Mouse (Mus musculus) kidney, embryonic 16.5 days (tissue): ENCODE data around the gene B430306N03Rik. TPM values are rescaled to one million over a fixed set of nuclear protein-coding genes. Genes with fewer than 3 reads are reported as not detected.

Source experiments
- ATAC-seq: fragments of 200-750 bp; cut with Nextera tagmentation; 2 replicates; pipeline ENCODE4 v1.8.0; 2017; ENCODE audit warnings: moderate TSS enrichment; ENCODE audit not compliant: low FRiP score, low TSS enrichment
- H3K27ac ChIP-seq: fragments of 300-500 bp; sonication (generic); 2 replicates; pipeline ENCODE4 v1.5.1; 2014; ENCODE audit warnings: low read length
- H3K27me3 ChIP-seq: fragments of 300-500 bp; sonication (generic); 2 replicates; pipeline ENCODE4 v1.6.1; 2014; ENCODE audit warnings: low read length, control low read depth, mixed read lengths; ENCODE audit not compliant: insufficient read depth
- H3K36me3 ChIP-seq: fragments of 300-500 bp; sonication (generic); 2 replicates; pipeline ENCODE4 v1.6.1; 2014; ENCODE audit warnings: low read length, control low read depth, mixed read lengths; ENCODE audit not compliant: insufficient read depth
- H3K4me1 ChIP-seq: fragments of 300-500 bp; sonication (generic); 2 replicates; pipeline ENCODE4 v1.6.1; 2014; ENCODE audit warnings: low read length, control low read depth, mixed read lengths; ENCODE audit not compliant: insufficient read depth
- H3K4me2 ChIP-seq: fragments of 300-500 bp; sonication (generic); replicated peaks from 2 replicates; pipeline ENCODE4 v1.6.1; 2014; ENCODE audit warnings: low read depth, low read length
- H3K4me3 ChIP-seq: fragments of 300-500 bp; sonication (generic); 2 replicates; pipeline ENCODE4 v1.5.1; 2014; ENCODE audit warnings: mild to moderate bottlenecking, low read length
- H3K9ac ChIP-seq: fragments of 300-500 bp; sonication (generic); replicated peaks from 2 replicates; pipeline ENCODE4 v1.6.1; 2014; ENCODE audit warnings: low read length
- H3K9me3 ChIP-seq: fragments of 300-500 bp; sonication (generic); 2 replicates; pipeline ENCODE4 v1.6.1; 2016; ENCODE audit warnings: low read length, control low read depth
- WGBS: fragments of 180-500 bp; shearing (Covaris S2); extraction: QIAGEN DNeasy Blood & Tissue Kit; methylation state at CpG from one replicate; pipeline ENCODE4 v1.1.7; 2014; 5-methylcytosine and 5-hydroxymethylcytosine counted together
- polyA plus RNA-seq: library from polyadenylated mRNA; unstranded; fragments of >200 nt; fragmentation: Nextera tagmentation; extraction: Ambion mirVana; gene quantifications from 2 replicates; pipeline ENCODE4 v1.2.1, GENCODE M21; 2015

B430306N03Rik gene
- polyA plus RNA-seq, 1 experiment from 2014 or later, result 0.25 TPM

- no peak overlapping the region for H3K4me2 ChIP-seq
- no peak overlapping the region for H3K9ac ChIP-seq
- no peaks in the 10 kb centered on the region for H3K36me3 ChIP-seq
- no peaks in the 10 kb centered on the region for H3K4me1 ChIP-seq
- no peak for ATAC-seq
- no peaks in the 10 kb centered on the region for H3K27me3 ChIP-seq
- no peak overlapping the region for H3K27ac ChIP-seq
- H3K9me3 ChIP-seq, result no peaks in the 10 kb centered on the region
- H3K4me3 ChIP-seq, result no peak overlapping the region
- 73% methylated on average over 9 of the region's 9 CpGs for WGBS
These were observed 15.1 kb upstream of the B430306N03Rik start for GRCm38 (mm10) chr17:48300861-48301260.

GRCm38 (mm10) chr17:48301792-48302191 is 14.1 kb upstream of the B430306N03Rik start:
- no peaks in the 10 kb centered on the region for H3K4me1 ChIP-seq
- no peak overlapping the region for H3K27ac ChIP-seq
- no peak overlapping the region for H3K4me2 ChIP-seq
- H3K36me3 ChIP-seq, result no peaks in the 10 kb centered on the region
- no peak overlapping the region for H3K9ac ChIP-seq
- 87% methylated on average over 5 of the region's 5 CpGs for WGBS
- no peaks in the 10 kb centered on the region for H3K9me3 ChIP-seq
- no peak overlapping the region for H3K4me3 ChIP-seq
- no peaks in the 10 kb centered on the region for H3K27me3 ChIP-seq
- no peak for ATAC-seq

DNA sequence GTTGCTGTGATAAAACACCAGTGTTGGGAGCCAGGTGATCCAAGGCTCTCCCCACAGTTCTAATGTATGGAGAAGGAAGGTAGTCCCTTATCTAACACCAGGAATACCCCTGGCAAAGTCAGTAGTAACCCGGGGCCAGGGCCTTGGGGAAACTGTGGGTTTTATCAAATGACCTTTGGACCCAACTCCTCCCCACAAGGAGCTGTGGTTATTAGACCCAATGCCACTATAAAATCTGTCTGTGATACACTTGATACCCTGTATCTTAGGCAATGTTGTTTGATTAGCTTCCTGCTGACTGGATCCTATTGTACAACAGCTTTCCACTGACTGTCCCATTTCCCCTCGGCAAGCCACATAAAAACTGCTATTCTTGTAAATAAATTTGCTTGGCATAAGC is 3.8 kb upstream of the B430306N03Rik start:
- Histone ChIP-seq H3K4me3 (no peak overlapping the region), H3K4me2 (no peak overlapping the region), H3K9me3 (no peaks in the 10 kb centered on the region), H3K27me3 (no peaks in the 10 kb centered on the region), H3K36me3 (no peaks in the 10 kb centered on the region), H3K27ac (no peak overlapping the region), H3K4me1 (no peaks in the 10 kb centered on the region), H3K9ac (no peak overlapping the region)
- no peak for ATAC-seq
- WGBS, result 78% methylated on average over 2 of the region's 2 CpGs

DNA sequence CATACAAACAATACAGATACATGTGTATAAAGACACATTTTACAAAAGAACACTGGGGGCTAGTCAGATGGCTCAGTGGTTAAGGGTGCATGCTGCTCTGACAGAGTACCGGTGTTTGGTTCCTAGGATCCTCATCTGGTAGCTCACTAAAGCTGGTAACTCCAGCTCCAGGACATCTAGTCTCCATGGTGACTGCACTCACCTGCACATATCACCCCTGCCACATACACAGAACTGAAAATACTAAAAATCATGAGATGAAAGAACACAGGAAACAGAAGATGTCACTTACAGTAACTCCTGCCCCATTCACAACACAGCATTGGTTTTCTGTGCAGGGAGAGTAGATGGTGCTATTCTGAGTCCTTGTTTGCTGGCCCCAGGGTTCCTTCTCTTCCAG is 2.7 kb downstream of the B430306N03Rik start:
- Histone ChIP-seq H3K9me3 (no peaks in the 10 kb centered on the region), H3K4me2 (no peak overlapping the region), H3K4me3 (no peak overlapping the region), H3K36me3 (no peaks in the 10 kb centered on the region), H3K4me1 (no peaks in the 10 kb centered on the region), H3K9ac (no peak overlapping the region), H3K27me3 (no peaks in the 10 kb centered on the region), H3K27ac (no peak overlapping the region)
- no peak for ATAC-seq
- 93% methylated on average over 1 of the region's 1 CpGs for WGBS

DNA sequence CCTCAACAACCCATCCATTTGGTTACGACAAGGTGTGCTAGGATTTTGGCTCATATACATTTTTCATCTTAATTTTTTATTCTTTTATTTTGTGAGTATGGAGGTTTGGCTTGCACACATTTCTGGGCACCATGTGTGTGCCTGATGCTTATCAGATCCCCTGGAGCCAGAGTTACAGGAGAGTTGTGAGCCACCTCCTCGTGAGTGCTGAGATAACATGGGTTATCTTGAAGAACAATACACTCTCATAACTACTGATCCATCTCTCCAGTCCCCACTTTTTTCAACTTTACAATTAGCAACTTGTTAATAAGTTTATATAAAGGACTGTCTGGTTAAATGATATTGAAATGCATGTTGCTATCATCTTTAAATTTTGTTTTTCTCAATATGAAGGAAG is 5.3 kb downstream of the B430306N03Rik start:
- H3K27me3 ChIP-seq, result no peaks in the 10 kb centered on the region
- no peak overlapping the region for H3K27ac ChIP-seq
- H3K36me3 ChIP-seq, result no peaks in the 10 kb centered on the region
- no peak overlapping the region for H3K4me3 ChIP-seq
- H3K4me1 ChIP-seq, result no peaks in the 10 kb centered on the region
- H3K9ac ChIP-seq, result no peak overlapping the region
- no peak overlapping the region for H3K4me2 ChIP-seq
- 76% methylated on average over 2 of the region's 2 CpGs for WGBS
- H3K9me3 ChIP-seq, result no peaks in the 10 kb centered on the region
- no peak for ATAC-seq

GRCm38 (mm10) chr17:48323236-48323635 is 7.3 kb downstream of the B430306N03Rik start:
- Histone ChIP-seq H3K27ac (no peak overlapping the region), H3K4me2 (no peak overlapping the region), H3K9me3 (no peaks in the 10 kb centered on the region), H3K27me3 (no peaks in the 10 kb centered on the region), H3K4me3 (no peak overlapping the region), H3K9ac (no peak overlapping the region), H3K36me3 (no peaks in the 10 kb centered on the region), H3K4me1 (no peaks in the 10 kb centered on the region)
- 80% methylated on average over 3 of the region's 3 CpGs for WGBS
- ATAC-seq, result no peak

- Histone ChIP-seq H3K4me3 (no peak overlapping the region), H3K9me3 (no peaks in the 10 kb centered on the region), H3K27ac (no peak overlapping the region), H3K4me1 (no peaks in the 10 kb centered on the region), H3K27me3 (no peaks in the 10 kb centered on the region), H3K9ac (no peak overlapping the region), H3K4me2 (no peak overlapping the region), H3K36me3 (no peaks in the 10 kb centered on the region)
- WGBS, result 77% methylated on average over 5 of the region's 5 CpGs
- no peak for ATAC-seq
These were observed 8.3 kb downstream of the B430306N03Rik start for GRCm38 (mm10) chr17:48324258-48324657.

DNA sequence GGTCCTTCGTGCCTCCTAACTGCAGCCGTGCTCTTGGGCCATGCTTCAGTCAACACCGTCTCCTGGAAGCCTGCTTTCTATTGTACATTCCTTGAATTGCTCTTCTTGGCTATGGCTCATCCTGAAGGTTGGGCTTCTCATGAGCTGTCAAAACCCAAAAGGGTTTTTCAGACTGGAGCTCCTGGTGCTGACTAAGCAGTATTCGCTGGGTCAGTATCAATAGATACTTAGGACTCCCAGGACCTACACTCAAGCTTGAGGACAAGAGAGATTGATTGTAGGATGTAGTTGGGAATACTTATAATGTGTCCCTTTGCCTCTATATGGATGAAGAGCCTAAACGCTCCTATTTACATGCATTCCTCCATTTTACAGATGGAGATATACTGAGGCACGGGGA is 9.2 kb downstream of the B430306N03Rik start:
- H3K4me3 ChIP-seq, result no peak overlapping the region
- H3K4me1 ChIP-seq, result no peaks in the 10 kb centered on the region
- H3K27me3 ChIP-seq, result no peaks in the 10 kb centered on the region
- no peak for ATAC-seq
- no peak overlapping the region for H3K9ac ChIP-seq
- no peak overlapping the region for H3K27ac ChIP-seq
- whole genome bisulfite sequencing, result 91% methylated on average over 6 of the region's 6 CpGs
- no peaks in the 10 kb centered on the region for H3K36me3 ChIP-seq
- no peaks in the 10 kb centered on the region for H3K9me3 ChIP-seq
- no peak overlapping the region for H3K4me2 ChIP-seq

DNA sequence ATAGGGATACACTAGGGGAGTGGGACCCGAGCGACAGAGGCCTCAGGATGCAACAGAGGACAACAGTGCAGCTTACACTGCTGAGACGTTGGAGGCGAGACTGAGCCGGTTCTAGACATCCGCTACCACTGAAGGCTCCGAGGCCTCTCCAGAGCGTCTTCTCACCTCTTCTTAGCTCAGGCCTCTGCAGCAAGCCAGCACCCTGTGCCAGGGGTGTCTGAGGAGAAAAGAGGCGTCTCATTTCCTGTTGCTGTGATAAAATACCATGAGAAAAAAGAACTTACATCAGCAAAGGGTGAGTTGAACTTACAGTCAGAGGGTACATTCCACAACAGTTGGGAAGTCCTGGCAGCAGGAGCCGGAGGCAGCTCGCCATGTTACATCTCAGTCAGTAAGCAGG is 9.7 kb downstream of the B430306N03Rik start:
- ATAC-seq, result no peak
- no peak overlapping the region for H3K9ac ChIP-seq
- 83% methylated on average over 11 of the region's 11 CpGs for WGBS

GRCm38 (mm10) chr17:48326656-48327055 is 10.7 kb downstream of the B430306N03Rik start:
- 59% methylated on average over 4 of the region's 4 CpGs for WGBS
- no peaks in the 10 kb centered on the region for H3K27me3 ChIP-seq
- no peak overlapping the region for H3K9ac ChIP-seq
- H3K4me2 ChIP-seq, result no peak overlapping the region
- H3K36me3 ChIP-seq, result no peaks in the 10 kb centered on the region
- no peaks in the 10 kb centered on the region for H3K9me3 ChIP-seq
- H3K27ac ChIP-seq, result no peak overlapping the region
- ATAC-seq, result no peak
- H3K4me1 ChIP-seq, result no peaks in the 10 kb centered on the region
- no peak overlapping the region for H3K4me3 ChIP-seq

More for the DNA sequence above, 9.7 kb downstream of the B430306N03Rik start:
- no peak overlapping the region for H3K4me3 ChIP-seq
- no peaks in the 10 kb centered on the region for H3K9me3 ChIP-seq
- H3K4me1 ChIP-seq, result no peaks in the 10 kb centered on the region
- H3K36me3 ChIP-seq, result no peaks in the 10 kb centered on the region
- no peak overlapping the region for H3K4me2 ChIP-seq
- no peak overlapping the region for H3K27ac ChIP-seq
- no peaks in the 10 kb centered on the region for H3K27me3 ChIP-seq

- Histone ChIP-seq H3K36me3 (no peaks in the 10 kb centered on the region), H3K9ac (no peak overlapping the region), H3K4me1 (no peaks in the 10 kb centered on the region), H3K27ac (no peak overlapping the region), H3K4me3 (no peak overlapping the region), H3K27me3 (no peaks in the 10 kb centered on the region), H3K4me2 (no peak overlapping the region), H3K9me3 (no peaks in the 10 kb centered on the region)
- no peak for ATAC-seq
- 89% methylated on average over 2 of the region's 2 CpGs for WGBS
These were observed 16.6 kb downstream of the B430306N03Rik start for GRCm38 (mm10) chr17:48332524-48332923.
